Mouse (Mus musculus) erythroblast, embryonic 14.5 days (primary cell): ENCODE measurements around the gene Wfdc17.

Experiments
- GATA1 ChIP-seq: IDR thresholded peaks from 2 replicates; pipeline ENCODE4 v1.6.1; 2012; ENCODE audit warnings: low read length, inconsistent platforms, mixed read lengths
- TAL1 ChIP-seq: IDR thresholded peaks from 3 replicates; pipeline ENCODE4 v1.6.1; 2012; ENCODE audit warnings: low read length, inconsistent platforms, mixed read lengths

- no peak for TF ChIP-seq GATA1
- TF ChIP-seq TAL1 = no peak
Observed at GRCm38 (mm10) chr11:83743525-83743924, 39.7 kb downstream of the Wfdc17 start.
